Mouse (Mus musculus) thymus, adult 2 months (tissue): ENCODE data around the gene Msrb1.
"Not testable (repeated sequence)": the region's sequence is repeated elsewhere in the genome, so short reads cannot be mapped to it uniquely, and the experiment has no call there.

Experiments
- CTCF ChIP-seq: fragments of 200-500 bp; IDR thresholded peaks from 2 replicates; pipeline ENCODE4 v1.5.1; 2012; ENCODE audit warnings: mild to moderate bottlenecking, control low read depth, low read length, moderate library complexity, borderline replicate concordance; ENCODE audit not compliant: control insufficient read depth, poor library complexity, insufficient read depth; ENCODE audit errors: extremely low read depth
- POLR2A ChIP-seq: fragments of 200-500 bp; IDR thresholded peaks from 2 replicates; pipeline ENCODE4 v1.6.1; 2012; ENCODE audit warnings: mild to moderate bottlenecking, low read length, control low read depth, moderate library complexity; ENCODE audit not compliant: control insufficient read depth, poor library complexity, insufficient read depth; ENCODE audit errors: extremely low read depth

DNA sequence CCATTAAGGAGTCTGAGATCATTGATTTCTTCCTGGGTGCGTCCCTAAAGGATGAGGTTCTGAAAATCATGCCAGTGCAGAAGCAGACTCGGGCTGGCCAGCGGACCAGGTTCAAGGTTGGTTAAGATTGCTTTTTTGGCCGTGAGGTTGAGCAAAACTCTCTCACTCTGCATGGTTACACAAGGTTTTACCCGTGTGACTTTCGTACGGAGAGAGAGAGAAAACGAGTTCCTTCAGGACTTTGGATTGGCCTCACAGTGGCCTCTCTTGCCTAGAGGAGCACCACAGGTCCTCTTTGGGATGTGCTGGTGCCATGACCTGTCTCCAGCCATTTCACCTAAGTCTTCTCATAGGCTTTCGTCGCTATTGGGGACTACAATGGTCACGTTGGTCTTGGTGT, 15.8 kb upstream of the Msrb1 start:
- not testable (repeated sequence) for TF ChIP-seq CTCF, POLR2A
